Mouse (Mus musculus): ENCODE data around the gene Rnase4. TPM values are rescaled to one million over a fixed set of nuclear protein-coding genes. Genes with fewer than 3 reads are reported as not detected.

Gene Rnase4
- total RNA-seq (2021), result 10 to 100 TPM; 44.8 to 61.9 TPM
- long read RNA-seq, experiment 1, partial matches to known transcripts, result 1 of 5 reads
- long read RNA-seq, experiment 1, other reads (novel, unspliced or antisense), result 0 of 5 reads
- long read RNA-seq, experiment 2, transcript Rnase4-201 (2 exons, 1,518 nt), result major isoform, 12 of 23 reads
- long read RNA-seq, experiment 2, partial matches to known transcripts, result 11 of 23 reads
- long read RNA-seq, experiment 2, other reads (novel, unspliced or antisense), result 0 of 23 reads

DNA sequence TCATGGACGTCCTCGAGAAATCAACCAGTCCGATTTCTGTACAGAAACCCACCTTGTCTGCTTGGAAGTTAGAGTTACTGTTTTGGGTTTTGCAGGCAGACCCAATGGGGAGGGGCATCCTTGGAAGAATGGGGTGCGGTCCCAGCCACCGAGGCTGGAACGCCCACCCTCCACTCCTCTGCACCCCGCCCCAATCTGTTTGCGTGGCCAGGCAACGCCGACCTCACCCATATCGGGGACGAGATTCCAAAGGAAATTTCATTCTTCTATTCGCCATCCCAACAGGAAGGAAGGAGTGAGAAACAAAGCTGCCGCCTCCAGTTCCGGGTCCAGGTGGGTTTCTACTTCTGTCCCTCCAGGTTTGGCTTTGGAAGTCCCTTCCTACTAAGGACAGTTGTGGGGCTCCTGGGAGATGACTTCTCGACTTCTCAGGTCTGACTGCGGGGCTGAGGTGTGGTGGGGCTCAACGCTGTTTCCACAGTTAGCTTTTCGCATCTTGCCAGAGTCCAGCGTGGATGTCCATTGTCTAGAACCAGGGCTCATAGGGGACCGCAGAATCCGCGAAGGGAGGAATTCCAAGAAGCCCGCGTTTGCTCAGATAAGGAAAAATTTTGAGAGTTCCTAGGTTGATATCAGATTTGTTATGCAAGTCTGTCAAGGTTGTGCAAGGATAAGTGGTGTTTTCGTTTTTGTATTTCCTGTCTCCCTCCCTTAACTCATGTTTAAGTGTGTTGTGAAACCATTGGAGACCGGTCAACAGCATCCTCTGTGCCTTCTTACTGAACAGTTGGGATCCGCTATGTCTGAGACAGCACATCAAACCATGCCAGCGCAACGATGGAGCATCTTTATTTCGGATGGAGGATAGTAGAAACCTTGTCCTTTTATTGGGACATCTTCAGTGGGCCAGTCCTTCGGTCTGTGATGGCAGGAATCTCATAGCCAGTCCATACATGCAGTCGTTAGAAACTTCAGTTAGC, at the start of gene Rnase4, which contains the start of gene Ang:
TSS of gene Rnase4 (plus strand) at position 157 of the 980 bp plus-strand sequence.
TSS of gene Ang (plus strand) at position 230 of the 980 bp plus-strand sequence.
- peak; percentile 24 to 50 for DNase-seq (ENCODE audit: low spot score in 2 of 2)

DNA sequence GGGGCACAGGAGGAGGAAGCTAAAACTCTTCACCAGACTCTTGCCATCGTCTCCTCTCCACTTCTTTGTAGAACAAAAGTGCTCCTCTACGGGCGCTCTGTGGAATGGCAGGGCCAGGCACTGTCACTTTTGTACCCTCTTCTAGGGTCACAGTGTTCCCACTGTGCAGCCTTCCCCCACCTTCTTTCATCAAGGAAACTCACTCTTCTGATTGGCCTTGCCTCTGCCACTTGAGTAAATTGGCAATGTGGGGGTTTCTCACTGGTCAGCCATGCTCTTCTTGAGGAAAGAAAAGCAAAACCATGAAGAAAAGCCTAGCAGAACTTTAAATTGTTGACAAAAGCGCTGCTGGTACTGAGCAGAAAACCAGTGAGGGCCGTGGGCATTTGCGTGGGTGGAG, 49.1 kb upstream of the Rnase4 start, which contains the start of gene Rnase9:
TSS of gene Rnase9 (minus strand) at position 101 of the 400 bp plus-strand sequence.
- DNase-seq (ENCODE audit: low spot score in 2 of 2), result no peak

DNA sequence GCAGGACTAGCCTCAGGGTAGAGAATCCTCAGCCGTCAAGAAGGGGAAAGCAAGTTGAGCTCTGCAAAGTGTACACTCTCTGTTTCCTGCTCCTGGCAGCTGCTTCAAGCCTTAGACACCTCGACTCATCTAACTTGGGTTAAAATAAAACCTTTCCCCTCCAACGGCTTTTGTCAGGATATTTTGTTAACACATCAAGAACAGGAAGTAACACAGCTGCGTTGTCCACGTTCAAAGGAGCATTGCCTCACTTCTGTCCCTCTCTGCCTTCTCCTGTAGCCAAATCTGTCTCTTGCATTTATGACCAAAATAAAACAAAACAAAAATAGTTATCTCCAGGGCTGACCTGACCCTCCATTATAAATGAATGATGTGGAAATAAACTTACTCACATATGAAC, 43.0 kb upstream of the Rnase4 start:
- no peak for DNase-seq (ENCODE audit: low spot score in 2 of 2)

DNA sequence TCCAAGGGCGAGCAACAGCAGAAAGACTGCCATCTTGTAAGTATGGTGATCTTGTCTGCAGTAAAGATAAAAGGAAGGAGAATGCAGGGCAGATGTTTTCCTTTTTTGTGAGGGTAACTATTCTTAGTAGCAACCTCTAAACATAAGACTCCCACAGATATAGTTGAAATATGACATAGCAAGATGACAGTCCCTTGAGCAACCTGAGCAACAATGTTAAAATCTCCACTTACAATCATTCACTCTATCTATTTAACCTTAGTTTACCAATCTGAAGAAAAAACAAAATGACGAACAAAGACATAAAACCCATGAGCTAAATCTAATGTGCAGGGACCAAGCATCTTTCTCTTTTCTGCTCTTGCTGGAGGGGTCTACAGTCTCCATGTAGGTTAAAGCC, 40.8 kb upstream of the Rnase4 start, which contains the start of gene Rnase11:
TSS of gene Rnase11 (minus strand) at position 101 of the 400 bp plus-strand sequence.
- DNase-seq (ENCODE audit: low spot score in 2 of 2), result no peak

DNA sequence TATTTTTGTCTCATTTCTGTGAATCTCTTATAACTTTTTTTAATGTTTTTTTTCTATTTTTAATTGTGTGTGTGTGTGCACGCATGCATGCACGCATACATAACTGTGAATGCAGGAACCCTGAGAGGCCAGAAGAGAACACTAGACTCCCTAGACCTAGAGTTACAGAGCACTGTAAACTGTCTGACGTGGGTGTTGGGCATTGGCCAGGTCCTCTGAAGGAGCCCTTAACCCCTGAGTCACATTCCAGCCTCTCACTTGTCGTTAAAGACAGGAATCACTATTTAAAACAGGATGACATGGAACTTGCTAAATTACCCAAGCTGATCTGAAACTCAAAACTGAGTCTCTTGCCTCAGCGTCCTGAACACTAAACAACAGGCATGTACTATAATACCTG, 38.9 kb upstream of the Rnase4 start:
- no peak for DNase-seq (ENCODE audit: low spot score in 2 of 2)

DNA sequence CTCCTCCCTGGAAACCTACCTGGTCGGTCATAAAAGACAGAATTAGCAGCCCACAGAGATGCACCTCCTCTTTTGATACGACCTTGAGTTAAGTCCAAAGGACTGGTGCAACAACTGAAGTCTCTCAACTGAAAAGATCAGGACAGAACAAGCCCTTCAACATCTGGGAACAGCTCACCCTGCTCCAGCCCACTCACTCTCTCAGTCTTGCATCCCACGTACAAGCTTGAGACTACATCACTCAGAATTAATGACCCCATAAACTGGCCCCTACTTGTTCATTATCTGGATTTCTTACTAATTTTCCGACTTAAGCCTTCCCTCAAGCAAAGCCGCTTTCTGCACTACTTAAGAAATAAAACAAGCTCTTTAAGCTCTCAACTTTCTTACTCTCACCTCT, 37.7 kb upstream of the Rnase4 start:
- no peak for DNase-seq (ENCODE audit: low spot score in 2 of 2)

DNA sequence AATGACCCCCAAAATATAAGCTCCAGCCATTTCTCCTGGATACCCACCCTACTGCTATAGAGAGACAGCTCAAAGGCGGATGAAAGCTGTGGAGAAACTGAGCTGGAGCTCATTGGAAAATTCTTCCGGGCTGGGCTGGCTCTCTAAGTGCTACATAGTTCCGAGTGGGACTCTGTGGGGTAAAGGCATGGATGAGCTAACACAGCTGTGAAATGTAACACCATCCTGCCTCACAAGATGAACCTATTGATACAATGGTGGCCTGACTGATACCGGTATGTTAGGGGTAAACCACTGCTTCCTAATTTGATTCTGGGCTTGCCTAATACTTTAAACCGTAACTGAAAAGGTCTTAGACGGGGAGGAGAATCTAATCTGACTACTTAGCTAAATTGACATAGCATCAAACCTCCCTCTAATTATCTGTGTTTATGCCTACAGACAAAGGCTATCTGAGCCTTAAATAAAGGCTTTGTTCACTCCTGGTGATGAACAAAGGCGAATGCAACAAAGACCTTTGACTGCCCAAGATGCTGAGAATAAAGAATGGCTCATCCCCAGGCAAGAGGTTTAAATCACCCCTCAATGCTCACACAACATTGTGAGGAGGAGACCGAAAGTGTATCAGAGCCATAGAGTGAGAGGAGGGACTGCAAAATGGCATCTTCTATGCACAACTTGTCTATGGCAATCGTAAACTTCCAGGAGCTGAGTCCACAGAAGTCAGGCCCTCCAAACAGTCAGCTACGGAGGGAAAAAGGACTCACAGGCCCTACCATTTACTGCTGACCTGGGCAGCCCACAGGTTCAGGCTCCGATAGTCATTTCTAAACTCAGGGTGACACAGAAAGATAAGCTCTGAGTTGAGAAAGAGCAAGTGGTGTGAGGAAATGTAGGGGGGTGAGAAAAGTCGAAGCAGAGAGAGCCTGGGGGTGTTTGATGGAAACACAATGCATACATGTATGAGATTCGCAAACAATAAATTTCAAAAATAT, 36.3 kb upstream of the Rnase4 start:
- DNase-seq (ENCODE audit: low spot score in 2 of 2), result no peak

DNA sequence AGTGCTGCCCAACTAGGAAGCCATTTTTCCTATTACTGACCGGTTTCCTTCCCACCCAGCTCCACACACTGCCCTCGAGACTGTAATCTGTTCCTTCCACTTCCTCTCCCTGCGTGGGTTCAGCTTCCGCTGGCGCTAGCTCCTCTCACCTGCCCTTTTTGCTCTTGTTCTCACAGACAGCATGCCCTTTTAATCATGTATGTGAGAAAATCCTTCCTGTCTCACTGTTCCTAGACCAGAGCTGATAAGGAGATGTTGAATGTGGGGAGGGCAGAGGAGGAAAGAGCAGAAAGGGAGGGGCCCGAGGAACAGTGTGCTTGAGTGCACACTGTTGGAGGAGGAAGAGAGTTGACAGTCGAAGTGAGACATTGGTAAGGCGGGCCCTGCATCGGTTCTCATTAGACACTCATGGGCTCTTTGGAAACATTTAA, 33.5 kb upstream of the Rnase4 start, which contains the start of gene Rnase12:
TSS of gene Rnase12 (minus strand) at position 261 of the 431 bp plus-strand sequence.
- no peak for DNase-seq (ENCODE audit: low spot score in 2 of 2)

DNA sequence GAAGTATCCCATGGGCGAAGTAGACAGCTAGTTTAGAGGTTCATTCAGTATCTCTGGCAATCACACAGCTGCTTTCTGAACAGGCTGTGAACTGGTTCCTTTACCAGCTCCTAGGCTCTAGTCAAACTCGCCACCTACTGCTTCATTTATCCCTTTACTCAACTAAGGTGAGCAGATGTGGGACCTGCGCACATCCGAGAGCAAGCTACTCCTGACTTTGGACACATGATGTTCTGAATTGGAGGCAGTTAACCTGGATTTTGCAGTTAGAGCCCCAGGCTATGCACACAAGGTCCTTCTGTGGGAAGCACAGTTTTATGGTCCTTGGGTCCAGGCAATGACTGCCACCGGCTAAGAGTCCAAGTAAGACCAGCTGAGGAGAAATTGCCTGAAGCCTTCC, 30.1 kb upstream of the Rnase4 start:
- no peak for DNase-seq (ENCODE audit: low spot score in 2 of 2)

DNA sequence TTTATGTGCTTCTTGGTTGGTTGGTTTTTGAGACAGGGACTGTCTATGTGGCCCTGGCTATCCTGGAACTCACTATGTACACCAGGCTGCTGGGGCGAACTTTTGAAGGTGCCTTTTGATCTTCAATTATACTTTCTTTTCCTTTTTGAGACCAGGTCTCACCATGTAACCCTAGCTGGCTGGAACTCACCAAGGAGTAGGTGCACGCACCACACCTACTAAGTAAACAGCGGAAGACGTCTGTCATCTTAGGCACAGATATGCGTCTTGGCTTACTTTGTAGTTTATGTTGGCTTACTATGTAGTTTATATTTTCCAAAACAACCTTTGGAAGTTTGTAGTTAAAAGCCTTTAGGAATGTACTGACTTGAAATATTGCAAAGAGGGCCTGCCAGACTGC, 21.9 kb upstream of the Rnase4 start:
- DNase-seq (ENCODE audit: low spot score in 2 of 2), result no peak

DNA sequence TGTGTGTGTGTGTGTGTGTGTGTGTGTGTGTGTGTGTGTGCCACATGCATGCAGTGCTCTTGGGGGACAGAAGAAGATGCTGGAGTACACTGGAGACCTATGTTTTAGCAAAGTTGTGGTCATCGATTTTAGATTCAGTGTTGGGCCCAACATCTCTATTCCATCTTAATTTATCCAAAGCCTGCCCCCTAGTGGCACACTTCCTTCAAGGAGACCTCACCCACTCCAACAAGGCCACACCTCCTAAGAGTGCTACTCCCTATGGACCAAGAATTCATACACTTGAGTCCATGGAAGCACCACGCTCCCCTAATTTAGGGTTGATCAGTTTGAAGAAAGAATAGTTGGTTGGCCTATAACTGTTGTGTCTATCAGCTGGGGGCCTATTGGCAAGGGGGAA, 21.3 kb upstream of the Rnase4 start:
- peak; percentile 26 to 37 for DNase-seq (ENCODE audit: low spot score in 2 of 2)

DNA sequence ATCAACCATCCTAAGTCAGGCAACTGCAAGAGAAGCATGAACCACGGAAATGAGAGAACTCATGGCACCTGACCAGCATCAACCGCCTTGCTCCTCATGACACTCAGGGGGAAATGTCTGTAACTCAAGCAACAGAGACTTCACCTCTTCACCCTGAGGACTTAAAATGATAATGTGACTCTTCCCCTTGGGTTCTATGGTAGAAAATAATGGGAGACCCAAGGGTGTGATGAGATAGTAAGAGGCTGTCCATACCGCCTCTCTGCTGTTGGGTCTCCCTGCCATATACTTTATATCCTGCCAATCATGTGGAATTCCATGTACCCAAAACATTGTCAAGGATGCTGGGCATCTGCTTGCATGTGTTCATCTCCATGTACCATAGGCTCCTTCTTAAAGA, 16.5 kb upstream of the Rnase4 start, which contains the start of gene Olfr750:
TSS of gene Olfr750 (minus strand) at position 101 of the 400 bp plus-strand sequence.
- DNase-seq (ENCODE audit: low spot score in 2 of 2), result no peak

DNA sequence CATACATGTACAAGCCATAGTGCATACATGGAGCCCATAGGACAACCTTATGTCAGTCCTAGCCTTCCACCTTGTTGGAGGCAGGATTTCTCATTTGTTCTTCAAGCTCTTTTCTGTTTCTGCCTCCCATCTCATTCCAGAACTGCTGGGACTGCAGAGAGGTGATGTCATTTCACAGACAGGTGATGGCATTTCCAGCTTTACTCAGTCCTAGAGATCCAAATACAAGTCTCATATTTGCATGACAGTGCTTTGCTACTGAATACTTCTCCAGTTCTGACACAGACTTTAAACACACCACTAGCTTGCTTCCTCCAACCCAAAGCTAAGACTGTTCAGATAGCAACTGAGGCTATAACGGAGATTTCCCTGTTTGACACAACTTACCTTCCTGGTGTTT, 11.7 kb upstream of the Rnase4 start:
- no peak for DNase-seq (ENCODE audit: low spot score in 2 of 2)

DNA sequence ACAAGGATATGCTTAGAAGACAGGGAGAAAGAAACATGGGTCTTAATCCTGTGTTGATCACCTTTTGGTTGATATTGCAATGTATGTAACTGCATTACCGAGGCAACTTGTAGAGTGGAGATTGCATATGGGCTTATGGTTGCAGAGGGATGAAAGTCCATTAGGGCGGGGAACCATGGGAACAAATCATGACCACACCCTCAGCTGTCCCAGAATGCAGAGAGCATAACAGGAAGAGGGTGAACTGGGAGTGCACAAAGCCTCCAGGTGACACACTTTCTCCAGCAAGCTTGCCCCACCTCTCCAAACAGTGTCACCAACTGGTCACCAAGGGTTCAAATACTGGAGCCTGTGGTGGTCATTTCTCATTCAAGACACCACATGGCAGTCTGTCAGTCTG, 9.8 kb upstream of the Rnase4 start:
- DNase-seq (ENCODE audit: low spot score in 2 of 2), result no peak

DNA sequence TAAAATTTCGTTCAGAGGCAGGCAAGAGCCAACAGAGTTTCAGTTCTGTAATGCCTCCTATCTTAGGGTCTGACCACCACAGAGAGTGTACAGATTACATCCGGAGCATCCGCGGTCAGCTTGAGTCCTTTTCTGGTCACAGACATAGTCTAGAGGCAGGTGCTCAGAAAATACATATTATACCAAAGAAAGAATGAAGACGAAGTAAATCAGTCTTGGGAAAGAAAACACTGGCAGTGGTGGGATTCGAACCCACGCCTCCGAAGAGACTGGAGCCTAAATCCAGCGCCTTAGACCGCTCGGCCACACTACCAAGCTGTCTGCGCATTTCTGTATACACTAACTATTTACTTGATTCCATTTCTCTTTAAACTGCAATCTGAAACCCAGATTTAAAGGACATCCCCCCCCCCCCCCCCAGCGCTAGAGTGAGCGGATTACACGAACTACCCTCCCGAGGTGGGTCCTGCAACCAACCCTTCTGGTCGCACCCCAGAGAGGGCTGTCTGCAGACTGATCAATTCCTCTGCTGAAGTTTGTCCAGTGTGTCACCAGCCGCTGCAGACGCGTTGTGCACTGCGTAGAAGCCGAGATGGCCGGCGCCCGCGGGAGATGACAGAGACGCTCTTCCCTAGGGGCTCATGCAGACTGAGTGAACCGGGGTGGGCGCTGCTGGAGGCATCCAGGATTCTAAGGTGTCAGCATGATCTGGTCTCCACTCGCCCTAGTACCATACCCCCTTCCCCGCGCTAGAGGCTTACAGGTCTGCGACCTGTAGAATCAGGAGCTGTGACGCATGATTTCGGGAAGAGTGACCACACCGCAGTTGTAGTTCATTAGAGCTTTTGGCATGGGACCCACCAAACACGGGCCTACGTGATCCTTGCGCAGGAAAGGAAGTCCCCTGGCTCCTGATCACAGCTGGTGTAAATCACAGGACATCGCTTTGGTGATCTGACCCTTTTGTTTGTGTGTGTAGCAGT, 8.0 kb upstream of the Rnase4 start:
- peak; percentile 77 to 81 for DNase-seq (ENCODE audit: low spot score in 2 of 2)

DNA sequence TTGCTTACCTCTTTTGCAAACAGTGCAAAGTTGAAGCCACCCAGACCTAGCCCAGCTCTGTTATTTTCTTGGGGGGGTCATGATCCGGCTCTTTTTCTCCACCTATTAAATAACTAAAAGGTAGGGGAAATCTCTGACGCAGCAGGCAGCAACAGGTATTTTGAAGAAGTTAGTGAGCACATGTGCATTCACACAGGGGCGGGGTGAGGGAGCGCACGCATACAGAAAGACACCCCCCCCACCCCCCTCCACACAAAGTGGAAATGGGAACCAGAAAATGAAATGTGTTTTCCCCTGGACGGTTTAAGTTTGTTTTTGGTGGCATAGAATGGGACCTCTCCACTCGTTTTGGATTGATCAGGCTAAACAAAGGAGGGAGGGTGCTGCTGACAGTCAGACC, 7.1 kb upstream of the Rnase4 start:
- no peak for DNase-seq (ENCODE audit: low spot score in 2 of 2)

DNA sequence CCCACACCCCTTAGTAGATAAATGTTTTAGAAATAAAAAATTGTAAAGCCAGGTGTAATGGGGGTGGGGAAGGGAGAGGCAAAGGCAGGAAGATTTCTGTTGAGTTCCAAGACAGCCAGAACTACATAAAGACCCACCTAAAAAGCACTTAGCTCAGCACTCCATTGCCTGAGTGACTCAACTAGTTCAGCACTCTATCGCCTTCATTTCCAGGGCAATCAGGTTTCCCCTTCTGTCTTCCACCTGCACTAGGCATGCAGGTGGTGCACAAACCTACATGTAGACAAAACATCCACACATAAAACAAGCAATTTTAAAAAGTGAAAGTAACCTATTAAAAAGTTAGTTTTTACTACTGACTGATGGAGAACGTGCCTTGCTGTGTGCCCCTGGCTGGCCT, 5.8 kb upstream of the Rnase4 start:
- no peak for DNase-seq (ENCODE audit: low spot score in 2 of 2)

DNA sequence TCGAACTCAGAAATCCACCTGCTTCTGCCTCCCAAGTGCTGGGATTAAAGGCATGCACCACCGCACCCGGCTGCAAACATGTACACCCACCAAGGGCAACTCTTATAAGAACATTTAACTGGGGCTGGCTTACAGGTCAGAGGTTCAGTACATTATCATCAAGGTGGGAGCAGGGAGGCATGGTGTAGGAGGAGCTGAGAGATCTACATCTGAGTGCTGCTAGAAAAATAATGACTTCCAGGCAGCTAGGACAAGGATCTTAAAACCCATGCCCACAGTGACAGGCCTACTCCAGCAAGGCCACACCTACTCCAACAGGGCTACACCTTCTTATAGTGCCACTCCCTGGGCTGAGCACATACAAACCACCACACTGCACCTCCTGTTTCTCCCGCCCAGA, 5.0 kb upstream of the Rnase4 start:
- no peak for DNase-seq (ENCODE audit: low spot score in 2 of 2)

DNA sequence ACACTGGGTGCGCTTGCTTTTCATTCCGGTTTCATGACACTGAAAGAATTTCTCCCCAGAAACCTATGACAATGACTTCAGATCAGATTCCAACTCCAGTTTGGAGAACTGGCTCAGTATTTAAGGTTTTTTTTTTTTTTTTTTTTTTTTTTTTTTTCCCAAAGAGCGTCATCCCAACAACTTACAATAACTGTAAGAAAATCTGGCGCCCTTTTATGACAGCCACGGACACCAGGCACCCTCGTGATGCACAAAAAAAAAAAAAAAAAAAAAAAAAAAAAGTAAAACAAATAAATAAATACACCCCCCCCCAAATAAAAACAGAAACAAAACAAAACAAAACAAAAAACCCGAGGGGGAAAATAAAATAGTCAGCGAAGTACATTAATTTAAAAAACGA, 3.1 kb upstream of the Rnase4 start:
- DNase-seq (ENCODE audit: low spot score in 2 of 2), result no peak
